Mouse (Mus musculus): ENCODE measurements around the gene Kiss1.

DNA sequence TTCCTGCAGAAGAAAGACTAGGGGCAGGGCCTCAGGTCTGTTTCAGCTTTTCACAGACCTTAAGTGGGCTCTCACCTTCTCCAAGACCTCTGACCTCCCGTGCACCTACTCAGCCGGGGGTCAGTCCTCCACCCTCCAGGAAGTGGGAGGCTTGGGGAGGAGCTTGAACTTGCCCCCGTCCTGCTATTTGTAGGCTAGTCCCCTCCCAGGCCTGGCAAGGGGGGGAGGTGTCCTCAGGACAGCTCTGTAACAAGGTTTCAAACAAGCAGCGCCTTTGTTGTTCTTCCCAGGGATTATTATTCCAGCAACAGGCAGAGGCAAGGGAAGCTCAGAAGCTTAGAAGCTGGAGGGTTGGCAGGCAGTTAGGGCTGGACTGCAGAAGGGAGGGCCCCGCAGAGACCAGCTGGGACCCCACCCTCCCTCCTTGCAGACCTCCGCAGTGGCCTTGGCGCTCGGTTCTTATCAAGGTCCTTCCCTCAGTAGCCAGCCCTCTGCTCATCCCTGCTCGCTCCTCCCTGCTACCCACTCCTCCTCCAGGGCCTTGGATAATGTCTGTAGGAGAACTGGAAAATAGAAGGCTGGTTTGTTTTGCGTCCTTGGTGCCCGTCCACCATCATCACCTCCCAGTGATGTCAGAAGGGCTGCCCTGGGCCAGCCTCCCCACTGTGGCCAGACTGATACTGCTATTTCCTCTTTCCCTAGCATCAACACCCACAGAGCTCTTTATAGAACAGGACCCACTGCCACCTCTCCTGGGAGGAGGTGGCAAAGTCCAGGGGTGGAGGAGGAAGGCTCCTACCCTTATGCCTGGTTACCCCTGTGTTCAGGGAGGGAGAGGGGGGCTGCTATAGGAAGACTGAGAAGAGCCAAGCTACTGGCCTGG is 46.2 kb downstream of the Kiss1 start:
- TF ChIP-seq CTCF (IDR thresholded peaks at IDR 0.05; ENCODE audit: low read depth, low read length), result no peak
- TF ChIP-seq POLR2A (IDR thresholded peaks at IDR 0.05; ENCODE audit: borderline replicate concordance, low read depth, low read length), result no peak

Measured in bone marrow macrophage, adult 2 months (primary cell).